Mouse (Mus musculus) lung, postnatal 36 days (tissue): ENCODE data around the gene Tmem26.
"Not testable (repeated sequence)": the region's sequence is repeated elsewhere in the genome, so short reads cannot be mapped to it uniquely, and the experiment has no call there.

Experiments
- DNase-seq: peaks from one replicate; pipeline ENCODE4 v3.0.0; 2022; ENCODE audit warnings: mixed read lengths

Gene Tmem26

DNA sequence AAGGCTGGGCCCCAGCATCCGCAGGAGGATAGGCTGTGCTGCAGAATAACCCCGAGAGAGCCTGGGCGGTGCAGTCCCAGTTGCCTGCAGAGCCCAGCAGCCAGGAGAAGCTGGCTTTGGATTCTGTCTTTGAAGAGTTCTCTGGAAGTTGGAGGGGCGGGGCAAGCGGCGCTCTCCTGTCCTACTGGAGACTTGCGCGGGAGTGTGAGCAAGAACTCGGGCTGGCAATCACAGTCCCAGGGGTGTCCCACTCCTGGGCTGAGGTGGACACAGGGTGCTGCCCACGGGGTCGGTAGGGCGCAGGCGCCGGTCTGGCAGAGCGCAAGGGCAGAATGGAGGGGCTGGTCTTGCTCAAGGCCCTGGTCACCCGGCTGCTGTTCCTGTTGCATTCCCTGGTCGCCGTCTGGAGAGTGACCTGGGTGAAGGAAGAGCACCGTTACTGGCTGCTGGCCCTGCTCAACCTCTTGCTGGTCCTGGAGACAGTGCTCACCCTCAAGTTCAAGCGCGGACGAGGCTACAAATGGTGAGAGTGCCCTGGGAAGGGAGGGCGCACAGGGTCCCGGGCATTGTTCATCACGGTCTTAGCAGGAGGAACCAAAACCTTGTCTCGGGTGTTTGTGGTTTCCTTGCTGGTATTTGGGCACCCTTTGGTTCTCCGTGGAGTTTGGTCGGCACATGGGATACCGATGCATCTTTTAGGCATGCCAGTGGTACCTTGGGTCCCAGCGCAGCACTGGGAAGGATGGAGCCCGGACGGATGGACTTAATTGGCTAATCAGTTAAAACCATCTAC, at the start of gene Tmem26:
TSS of gene Tmem26 (plus strand) at position 79 of the 793 bp plus-strand sequence.
- peak; percentile 48 for DNase-seq

DNA sequence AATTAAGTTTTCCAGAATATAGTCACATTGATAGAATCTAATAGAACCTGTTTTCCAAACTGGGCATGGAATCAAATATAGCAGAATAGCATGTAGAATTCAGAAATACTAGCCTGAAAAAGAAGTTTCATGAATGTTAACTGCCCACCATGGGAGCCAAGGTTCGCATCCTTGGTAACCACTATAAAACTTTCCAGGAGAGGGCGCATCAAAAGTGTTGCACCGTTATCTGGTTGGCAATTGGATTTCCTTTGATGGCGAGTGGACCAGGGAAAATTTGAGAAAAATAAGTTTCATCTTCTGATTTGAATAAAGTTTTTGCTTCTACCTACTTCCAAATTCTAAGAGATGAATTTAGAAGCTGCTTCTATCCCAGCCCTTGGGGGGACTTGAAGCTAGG, 44.8 kb upstream of the Tmem26 start:
- DNase-seq = no peak

DNA sequence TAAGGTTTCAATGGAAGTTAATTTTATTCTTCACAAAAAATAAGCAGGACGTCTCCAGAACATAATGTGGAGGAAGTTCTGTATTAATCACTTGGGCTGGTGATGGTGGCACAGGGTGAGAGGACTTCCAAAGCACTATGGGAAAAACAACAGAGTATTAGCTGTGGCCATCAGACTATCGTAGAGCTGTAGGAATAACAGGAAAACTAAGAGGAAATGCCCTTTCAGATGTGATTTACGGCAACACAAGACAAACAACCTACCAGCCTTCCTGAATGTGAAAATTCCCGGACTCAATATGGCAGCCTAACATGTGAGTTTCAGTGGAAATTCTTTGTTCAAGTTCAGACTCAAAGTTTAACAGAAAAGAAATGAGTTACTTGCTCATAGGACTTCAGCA, 42.2 kb upstream of the Tmem26 start:
- no peak for DNase-seq

- DNase-seq = no peak
Observed at GRCm38 (mm10) chr10:68685510-68685909, 37.9 kb upstream of the Tmem26 start.

GRCm38 (mm10) chr10:68691116-68691515, 32.3 kb upstream of the Tmem26 start:
- no peak for DNase-seq

DNA sequence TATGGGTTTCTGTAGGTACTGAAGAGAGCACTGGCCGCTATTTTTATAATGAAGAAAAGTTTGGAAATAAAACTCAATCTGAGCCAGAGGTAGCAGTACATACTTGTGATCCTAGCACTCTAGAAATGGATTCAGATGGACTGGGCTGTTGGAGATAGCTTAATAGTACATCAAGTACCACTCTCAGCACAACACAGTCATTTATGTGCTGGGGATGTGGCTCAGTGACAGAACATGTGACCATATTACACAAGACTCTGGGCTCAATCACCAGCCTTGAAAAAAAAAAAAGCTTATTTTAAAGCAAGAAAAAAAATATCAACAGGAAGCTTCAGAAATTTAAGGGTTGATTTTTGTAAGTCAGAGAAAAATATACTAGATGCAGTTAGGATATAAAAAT, 31.0 kb upstream of the Tmem26 start:
- DNase-seq = no peak

- DNase-seq = no peak
Observed at GRCm38 (mm10) chr10:68695760-68696336, 27.6 kb upstream of the Tmem26 start.

- no peak for DNase-seq
Observed at GRCm38 (mm10) chr10:68704268-68704667, 19.2 kb upstream of the Tmem26 start.

- DNase-seq = no peak
Observed at GRCm38 (mm10) chr10:68705471-68706036, 17.9 kb upstream of the Tmem26 start.

DNA sequence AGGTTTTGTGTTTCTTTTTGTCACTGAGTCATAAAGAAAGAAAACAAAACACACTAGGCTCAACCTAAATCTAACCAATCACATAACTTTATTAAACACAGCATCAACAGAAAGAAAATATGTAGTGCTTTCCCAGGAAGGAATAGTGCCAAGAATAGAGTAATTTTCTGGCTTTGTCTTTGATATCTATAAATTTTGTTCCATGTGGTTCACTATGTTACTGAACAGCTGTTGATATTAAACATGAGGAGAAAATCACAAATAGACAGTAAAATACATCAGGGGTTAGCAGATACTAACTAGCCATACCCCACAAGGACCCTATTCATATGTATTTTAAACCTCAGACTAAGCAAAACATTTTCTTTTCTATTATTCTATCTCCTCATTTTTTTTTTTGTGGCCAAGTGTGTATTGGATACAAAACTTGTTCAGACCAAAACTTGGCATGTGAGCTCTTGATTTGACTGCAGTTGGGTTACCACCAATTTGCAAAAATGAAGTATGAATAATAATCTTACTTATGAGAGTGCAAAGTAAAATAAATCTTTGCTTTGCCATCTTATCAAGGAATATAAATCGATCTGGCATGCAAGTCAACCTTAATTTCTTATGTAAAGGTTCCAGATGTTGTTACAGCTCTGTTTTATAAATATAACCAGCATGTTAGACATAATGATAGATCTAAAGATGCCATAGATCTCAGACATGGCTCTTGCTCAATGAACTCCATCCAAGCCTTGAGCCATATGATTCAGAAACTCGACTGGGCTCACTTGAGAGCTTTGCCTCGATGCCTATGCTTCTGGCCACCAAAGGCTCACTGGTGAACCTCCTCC, 16.2 kb upstream of the Tmem26 start:
- DNase-seq = no peak

DNA sequence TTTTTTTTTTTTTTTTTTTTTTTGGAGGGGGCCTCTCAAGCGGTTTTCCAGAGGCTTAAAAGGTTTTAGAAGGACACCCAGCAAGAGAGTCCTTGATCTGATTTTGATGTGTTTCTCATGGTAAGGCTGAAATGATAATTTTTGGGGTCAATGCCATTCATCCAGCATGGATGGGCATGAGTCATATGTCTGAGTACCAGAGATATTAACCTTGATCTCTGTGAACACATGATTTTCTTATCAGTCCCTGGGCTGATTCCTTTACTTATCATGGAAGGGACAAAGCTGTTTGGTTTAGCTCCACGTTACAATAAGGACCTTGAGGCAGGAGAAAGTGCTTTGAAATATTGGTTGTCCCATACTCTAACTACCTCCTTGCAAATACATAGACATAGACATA, 10.5 kb upstream of the Tmem26 start:
- DNase-seq = no peak

GRCm38 (mm10) chr10:68714302-68714701, 9.1 kb upstream of the Tmem26 start:
- DNase-seq = no peak

DNA sequence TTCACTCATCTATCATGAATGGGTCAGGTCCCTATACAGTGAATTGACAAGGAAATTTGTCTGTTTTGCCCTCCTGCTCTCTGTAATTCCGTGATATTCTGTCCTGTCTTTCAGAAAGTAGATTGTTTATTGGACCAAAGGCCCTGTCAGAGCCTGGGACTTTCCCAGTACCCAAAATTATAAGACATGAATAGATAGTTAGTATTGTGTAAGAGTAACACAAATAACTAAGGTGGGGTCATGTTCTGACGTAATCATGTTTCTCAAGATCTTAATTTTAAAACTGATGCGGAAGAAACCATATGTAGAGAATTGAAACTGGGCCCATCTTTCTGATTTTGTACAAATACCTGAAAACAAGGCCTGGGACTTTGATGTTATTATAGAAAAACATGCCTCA, 8.1 kb upstream of the Tmem26 start:
- DNase-seq = no peak

DNA sequence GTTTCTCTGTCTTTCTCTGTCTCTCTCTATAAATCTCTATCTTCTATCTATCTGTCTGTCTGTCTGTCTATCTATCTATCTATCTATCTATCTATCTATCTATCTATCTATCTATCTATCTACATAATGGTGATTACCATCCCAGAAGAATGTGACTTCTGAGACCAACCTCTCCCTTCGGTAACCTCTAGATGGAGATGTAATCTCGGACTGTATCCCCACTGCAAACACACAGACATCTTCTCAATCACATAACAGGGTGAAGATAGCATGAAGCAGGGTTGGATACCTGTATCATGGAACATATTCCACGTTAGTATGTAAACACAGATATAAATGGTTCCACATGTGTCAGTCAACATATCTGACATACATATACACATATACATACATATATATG, 5.1 kb upstream of the Tmem26 start:
- DNase-seq = no peak

DNA sequence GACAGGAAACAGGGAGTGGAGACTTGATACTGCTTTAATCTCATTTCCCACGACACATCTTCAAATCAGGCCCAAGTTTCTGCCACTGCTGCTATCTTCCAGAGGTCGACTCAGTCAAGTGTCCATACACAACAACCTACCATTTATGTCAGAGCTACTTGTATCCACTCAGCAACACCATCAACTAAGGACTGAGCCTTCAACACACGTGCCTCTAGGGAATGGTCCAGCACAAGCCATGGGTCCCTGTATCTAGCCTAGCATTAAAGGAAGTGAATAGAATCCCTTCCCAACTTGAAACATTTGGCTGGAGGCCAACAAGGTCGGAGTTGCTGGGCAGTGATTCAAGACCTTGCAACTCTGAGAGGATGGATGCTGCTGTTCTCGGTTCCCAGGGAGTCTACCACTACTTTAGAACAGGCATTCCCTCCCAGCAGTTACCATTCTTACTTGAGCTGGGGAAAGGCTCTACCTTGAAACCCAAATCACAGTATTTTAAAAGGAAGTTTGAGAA, 2.5 kb upstream of the Tmem26 start:
- DNase-seq = peak; percentile 44

- DNase-seq = no peak
Observed at GRCm38 (mm10) chr10:68723015-68723414, 431 bp upstream of the Tmem26 start.

DNA sequence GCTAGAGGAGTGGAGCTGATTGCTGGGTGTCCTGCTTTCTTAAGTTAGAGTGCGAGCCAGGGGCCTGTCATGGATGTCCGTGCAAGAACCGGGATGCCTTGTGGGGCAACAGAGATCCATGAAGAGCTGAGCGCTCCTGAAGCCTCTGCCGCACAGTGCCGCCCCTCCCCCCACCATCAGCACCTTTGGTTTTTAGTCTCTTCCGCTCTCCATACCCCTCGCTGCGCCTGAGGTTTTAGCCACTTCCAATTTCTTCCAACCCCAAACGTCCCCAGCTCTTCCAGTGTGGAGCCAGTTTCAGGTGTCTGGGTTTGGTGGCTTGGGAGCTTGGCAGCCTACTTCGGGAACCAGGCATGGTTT, 895 bp downstream of the Tmem26 start:
- peak; percentile 27 for DNase-seq

- no peak for DNase-seq
Observed at GRCm38 (mm10) chr10:68727464-68727863, 4.0 kb downstream of the Tmem26 start.

GRCm38 (mm10) chr10:68735621-68736020, 12.2 kb downstream of the Tmem26 start:
- no peak for DNase-seq

GRCm38 (mm10) chr10:68737391-68737790, 13.9 kb downstream of the Tmem26 start:
- DNase-seq = no peak

- DNase-seq = not testable (repeated sequence)
Observed at GRCm38 (mm10) chr10:68738981-68739380, 15.5 kb downstream of the Tmem26 start.

DNA sequence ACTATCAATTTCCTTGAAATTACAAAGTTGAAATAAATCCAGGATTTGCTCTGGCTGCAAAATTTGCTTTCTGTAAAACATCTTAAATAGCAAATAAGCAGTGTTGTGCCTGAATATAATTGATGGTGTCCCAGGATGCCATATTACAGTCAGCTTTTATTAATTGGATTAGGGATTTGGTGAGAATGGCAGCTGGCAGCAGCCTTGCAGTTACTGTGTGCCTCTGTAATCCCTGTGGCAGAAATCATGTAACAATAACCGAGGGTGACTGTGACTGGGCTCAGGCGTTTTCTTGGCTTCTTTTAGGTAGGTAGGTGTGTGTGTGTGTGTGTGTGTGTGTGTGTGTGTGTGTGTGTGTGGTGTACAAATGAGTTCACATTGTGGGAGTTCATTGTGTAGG, 16.8 kb downstream of the Tmem26 start:
- no peak for DNase-seq

DNA sequence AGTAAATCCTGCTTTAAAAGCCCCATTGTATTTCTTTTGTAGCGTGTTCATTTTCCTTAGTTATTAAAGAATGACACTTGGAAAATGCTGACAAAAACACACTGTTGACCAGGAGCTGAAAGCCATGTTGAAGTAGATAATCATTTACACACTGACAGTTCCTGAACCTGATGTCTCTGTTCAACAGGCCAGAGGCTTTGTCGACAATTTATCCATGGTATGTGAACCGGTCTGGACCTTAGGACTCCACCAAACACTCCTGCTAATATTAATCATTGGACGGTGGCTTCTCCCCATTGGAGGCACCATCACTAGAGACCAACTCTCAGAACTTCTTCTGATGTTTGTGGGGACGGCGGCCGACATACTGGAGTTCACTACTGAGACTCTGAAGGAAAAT, 27.5 kb downstream of the Tmem26 start:
- no peak for DNase-seq
